Mouse (Mus musculus): ENCODE results near the gene Rsrp1. TPM values are rescaled to one million over a fixed set of nuclear protein-coding genes. Genes with fewer than 3 reads are reported as not detected.

Gene Rsrp1
- polyA plus RNA-seq, 1 experiment from 2014 or later = 581 TPM

GRCm38 (mm10) chr4:134919733-134920540, 3.5 kb upstream of the Rsrp1 start:
- ATAC-seq = no peak
- WGBS = 41% methylated on average over 12 of the region's 12 CpGs
- H3K9ac ChIP-seq (ENCODE audit: low read depth, low read length) = no peak overlapping the region
- H3K4me1 ChIP-seq (ENCODE audit: control insufficient read depth, insufficient read depth, low read length) = peaks cover 12% of the 10 kb centered on the region
- H3K36me3 ChIP-seq (ENCODE audit: control insufficient read depth, insufficient read depth, low read length) = no peaks in the 10 kb centered on the region
- no peaks in the 10 kb centered on the region for H3K27me3 ChIP-seq (ENCODE audit: control insufficient read depth, insufficient read depth, low read depth, low read length)
- H3K4me2 ChIP-seq (ENCODE audit: low read length) = no peak overlapping the region
- H3K9me3 ChIP-seq (replicated peaks; ENCODE audit: control insufficient read depth, low read length, poor library complexity, severe bottlenecking) = no peaks in the 10 kb centered on the region
- H3K27ac ChIP-seq (ENCODE audit: low read length) = no peak overlapping the region
- H3K4me3 ChIP-seq (ENCODE audit: low read depth, low read length) = no peak overlapping the region

GRCm38 (mm10) chr4:134920631-134921030, 2.8 kb upstream of the Rsrp1 start:
- no peak overlapping the region for H3K9ac ChIP-seq (ENCODE audit: low read depth, low read length)
- no peak overlapping the region for H3K27ac ChIP-seq (ENCODE audit: low read length)
- ATAC-seq = no peak
- no peaks in the 10 kb centered on the region for H3K27me3 ChIP-seq (ENCODE audit: control insufficient read depth, insufficient read depth, low read depth, low read length)
- H3K4me1 ChIP-seq (ENCODE audit: control insufficient read depth, insufficient read depth, low read length) = peaks cover 16% of the 10 kb centered on the region
- 97% methylated on average over 6 of the region's 6 CpGs for WGBS
- H3K4me3 ChIP-seq (ENCODE audit: low read depth, low read length) = no peak overlapping the region
- H3K9me3 ChIP-seq (replicated peaks; ENCODE audit: control insufficient read depth, low read length, poor library complexity, severe bottlenecking) = no peaks in the 10 kb centered on the region
- H3K4me2 ChIP-seq (ENCODE audit: low read length) = no peak overlapping the region
- H3K36me3 ChIP-seq (ENCODE audit: control insufficient read depth, insufficient read depth, low read length) = peaks cover 6% of the 10 kb centered on the region; the same call in 1 of the 2 replicates

DNA sequence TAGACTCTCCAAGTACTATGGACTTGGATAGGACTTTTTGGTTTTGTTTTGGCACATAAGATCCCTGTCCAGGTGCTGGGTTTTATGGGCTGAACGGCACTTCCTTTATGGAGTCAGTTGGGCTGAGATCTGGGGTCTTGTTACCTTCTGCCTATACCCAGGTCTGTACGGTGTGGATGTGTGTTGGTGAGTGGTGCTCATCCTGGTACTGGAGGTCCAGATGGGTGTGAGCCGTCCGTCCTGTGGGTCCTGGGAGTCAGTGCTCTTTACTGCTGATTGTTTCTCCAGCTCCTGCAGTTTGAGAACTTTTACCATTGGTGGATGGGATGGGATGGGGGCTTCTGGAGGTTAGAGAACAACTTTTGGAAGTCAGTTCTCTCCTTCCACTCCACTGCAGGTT, 1.7 kb upstream of the Rsrp1 start:
- 96% methylated on average over 4 of the region's 4 CpGs for WGBS
- H3K9ac ChIP-seq (ENCODE audit: low read depth, low read length) = no peak overlapping the region
- H3K4me1 ChIP-seq (ENCODE audit: control insufficient read depth, insufficient read depth, low read length) = peaks cover 25% of the 10 kb centered on the region
- no peak overlapping the region for H3K4me3 ChIP-seq (ENCODE audit: low read depth, low read length)
- peaks cover 15% of the 10 kb centered on the region for H3K36me3 ChIP-seq (ENCODE audit: control insufficient read depth, insufficient read depth, low read length)
- no peaks in the 10 kb centered on the region for H3K27me3 ChIP-seq (ENCODE audit: control insufficient read depth, insufficient read depth, low read depth, low read length)
- H3K9me3 ChIP-seq (replicated peaks; ENCODE audit: control insufficient read depth, low read length, poor library complexity, severe bottlenecking) = no peaks in the 10 kb centered on the region
- no peak for ATAC-seq
- H3K4me2 ChIP-seq (ENCODE audit: low read length) = no peak overlapping the region
- H3K27ac ChIP-seq (ENCODE audit: low read length) = no peak overlapping the region

DNA sequence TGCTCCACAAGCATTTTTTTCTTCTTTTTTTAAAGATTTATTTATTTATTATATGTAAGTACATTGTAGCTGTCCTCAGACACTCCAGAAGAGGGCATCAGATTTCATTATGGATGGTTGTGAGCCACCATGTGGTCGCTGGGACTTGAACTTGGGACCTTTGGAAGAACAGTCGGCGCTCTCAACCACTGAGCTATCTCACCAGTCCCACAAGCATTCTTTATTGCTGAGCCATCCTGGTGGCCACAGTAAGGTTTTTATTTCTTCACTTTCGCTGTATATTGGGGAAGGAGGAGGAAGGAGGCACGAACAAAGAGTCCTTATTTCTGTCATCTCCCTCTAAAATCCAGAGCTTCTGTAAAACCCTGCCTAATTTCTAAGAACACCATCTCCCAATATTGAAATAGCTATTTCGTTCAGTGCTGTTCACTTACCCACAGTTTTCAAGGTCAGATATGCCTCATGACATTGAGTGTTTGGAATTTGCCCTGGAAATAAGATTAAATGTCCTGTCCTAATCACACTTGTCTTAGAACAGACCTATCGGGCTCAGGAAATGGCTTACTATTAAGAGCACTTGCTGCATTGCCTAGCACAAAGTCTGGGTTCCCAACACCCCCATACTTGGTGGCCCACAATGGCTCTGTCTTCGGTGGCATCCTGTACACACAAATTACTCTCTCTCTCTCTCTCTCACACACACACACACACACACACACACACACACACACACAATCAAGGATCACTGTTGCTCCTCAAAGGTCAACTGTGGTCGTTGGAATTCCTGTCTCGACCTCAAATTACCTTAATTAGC, 1.1 kb upstream of the Rsrp1 start:
- peak overlapping the region; percentile 84 for H3K4me3 ChIP-seq (ENCODE audit: low read depth, low read length)
- H3K27me3 ChIP-seq (ENCODE audit: control insufficient read depth, insufficient read depth, low read depth, low read length) = no peaks in the 10 kb centered on the region
- ATAC-seq = no peak
- peaks cover 19% of the 10 kb centered on the region for H3K36me3 ChIP-seq (ENCODE audit: control insufficient read depth, insufficient read depth, low read length)
- peak overlapping the region; percentile 85 for H3K4me2 ChIP-seq (ENCODE audit: low read length)
- H3K27ac ChIP-seq (ENCODE audit: low read length) = peak overlapping the region; percentile 95
- H3K9me3 ChIP-seq (replicated peaks; ENCODE audit: control insufficient read depth, low read length, poor library complexity, severe bottlenecking) = no peaks in the 10 kb centered on the region
- H3K4me1 ChIP-seq (ENCODE audit: control insufficient read depth, insufficient read depth, low read length) = peaks cover 27% of the 10 kb centered on the region
- H3K9ac ChIP-seq (ENCODE audit: low read depth, low read length) = peak overlapping the region; percentile 78
- 64% methylated on average over 10 of the region's 10 CpGs for WGBS

DNA sequence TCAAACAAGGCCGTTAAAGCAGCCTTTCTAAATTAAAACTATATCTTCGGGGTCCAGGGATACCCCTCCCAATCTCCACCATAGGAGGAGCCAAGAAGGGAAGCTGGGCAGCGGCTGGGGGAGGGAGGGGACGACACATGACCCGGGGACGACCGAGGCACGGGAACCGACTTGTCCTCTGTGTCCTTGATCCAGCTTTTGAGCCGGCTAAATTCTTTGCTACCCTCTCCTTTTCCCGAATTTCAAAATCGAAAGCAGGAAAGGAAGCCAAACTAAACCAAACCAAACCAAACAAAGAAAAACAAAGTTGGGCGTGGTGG, 507 bp upstream of the Rsrp1 start:
- Histone ChIP-seq H3K9me3 (replicated peaks; ENCODE audit: control insufficient read depth, low read length, poor library complexity, severe bottlenecking) (no peaks in the 10 kb centered on the region), H3K4me3 (ENCODE audit: low read depth, low read length) (peak overlapping the region; percentile 84), H3K4me1 (ENCODE audit: control insufficient read depth, insufficient read depth, low read length) (peaks cover 27% of the 10 kb centered on the region), H3K9ac (ENCODE audit: low read depth, low read length) (peak overlapping the region; percentile 78), H3K27me3 (ENCODE audit: control insufficient read depth, insufficient read depth, low read depth, low read length) (no peaks in the 10 kb centered on the region), H3K4me2 (ENCODE audit: low read length) (peak overlapping the region; percentile 85), H3K27ac (ENCODE audit: low read length) (peak overlapping the region; percentile 95), H3K36me3 (ENCODE audit: control insufficient read depth, insufficient read depth, low read length) (peaks cover 19% of the 10 kb centered on the region)
- 0% methylated on average over 13 of the region's 13 CpGs for WGBS
- peak; percentile 76 for ATAC-seq

GRCm38 (mm10) chr4:134924019-134924741, 788 bp downstream of the Rsrp1 start:
- H3K9ac ChIP-seq (ENCODE audit: low read depth, low read length) = peak overlapping the region; percentile 93
- peaks cover 27% of the 10 kb centered on the region for H3K4me1 ChIP-seq (ENCODE audit: control insufficient read depth, insufficient read depth, low read length)
- no peaks in the 10 kb centered on the region for H3K27me3 ChIP-seq (ENCODE audit: control insufficient read depth, insufficient read depth, low read depth, low read length)
- H3K4me2 ChIP-seq (ENCODE audit: low read length) = peak overlapping the region; percentile 71
- WGBS = under 1% methylated on average over 75 of the region's 75 CpGs
- peak overlapping the region; percentile 95 for H3K27ac ChIP-seq (ENCODE audit: low read length)
- peak; percentile 46 for ATAC-seq
- H3K4me3 ChIP-seq (ENCODE audit: low read depth, low read length) = peak overlapping the region; percentile 84
- H3K36me3 ChIP-seq (ENCODE audit: control insufficient read depth, insufficient read depth, low read length) = peaks cover 19% of the 10 kb centered on the region
- H3K9me3 ChIP-seq (replicated peaks; ENCODE audit: control insufficient read depth, low read length, poor library complexity, severe bottlenecking) = no peaks in the 10 kb centered on the region

DNA sequence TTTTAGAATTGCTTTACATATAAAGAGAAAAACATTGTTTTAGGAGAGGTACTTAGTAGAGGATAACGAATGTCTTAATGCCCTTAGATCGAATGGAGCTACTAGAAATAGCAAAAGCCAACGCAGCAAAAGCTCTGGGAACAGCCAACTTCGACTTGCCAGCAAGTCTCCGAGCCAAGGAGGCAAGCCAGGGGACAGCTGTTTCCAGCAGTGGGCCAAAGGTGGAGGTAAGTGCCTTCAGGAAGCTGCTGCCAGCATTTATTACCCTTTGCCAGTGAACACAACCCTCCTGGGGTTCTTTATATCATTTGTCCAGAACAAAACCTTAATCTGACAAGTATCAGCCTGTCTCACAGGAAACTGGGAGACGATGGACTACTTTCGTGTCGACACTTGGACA, 1.8 kb downstream of the Rsrp1 start:
- peaks cover 27% of the 10 kb centered on the region for H3K4me1 ChIP-seq (ENCODE audit: control insufficient read depth, insufficient read depth, low read length)
- H3K4me3 ChIP-seq (ENCODE audit: low read depth, low read length) = peak overlapping the region; percentile 20
- no peaks in the 10 kb centered on the region for H3K27me3 ChIP-seq (ENCODE audit: control insufficient read depth, insufficient read depth, low read depth, low read length)
- peak overlapping the region; percentile 71 for H3K4me2 ChIP-seq (ENCODE audit: low read length)
- peaks cover 19% of the 10 kb centered on the region for H3K36me3 ChIP-seq (ENCODE audit: control insufficient read depth, insufficient read depth, low read length)
- H3K9ac ChIP-seq (ENCODE audit: low read depth, low read length) = peak overlapping the region; percentile 15
- WGBS = 82% methylated on average over 8 of the region's 8 CpGs
- no peak for ATAC-seq
- H3K27ac ChIP-seq (ENCODE audit: low read length) = no peak overlapping the region
- no peaks in the 10 kb centered on the region for H3K9me3 ChIP-seq (replicated peaks; ENCODE audit: control insufficient read depth, low read length, poor library complexity, severe bottlenecking)

DNA sequence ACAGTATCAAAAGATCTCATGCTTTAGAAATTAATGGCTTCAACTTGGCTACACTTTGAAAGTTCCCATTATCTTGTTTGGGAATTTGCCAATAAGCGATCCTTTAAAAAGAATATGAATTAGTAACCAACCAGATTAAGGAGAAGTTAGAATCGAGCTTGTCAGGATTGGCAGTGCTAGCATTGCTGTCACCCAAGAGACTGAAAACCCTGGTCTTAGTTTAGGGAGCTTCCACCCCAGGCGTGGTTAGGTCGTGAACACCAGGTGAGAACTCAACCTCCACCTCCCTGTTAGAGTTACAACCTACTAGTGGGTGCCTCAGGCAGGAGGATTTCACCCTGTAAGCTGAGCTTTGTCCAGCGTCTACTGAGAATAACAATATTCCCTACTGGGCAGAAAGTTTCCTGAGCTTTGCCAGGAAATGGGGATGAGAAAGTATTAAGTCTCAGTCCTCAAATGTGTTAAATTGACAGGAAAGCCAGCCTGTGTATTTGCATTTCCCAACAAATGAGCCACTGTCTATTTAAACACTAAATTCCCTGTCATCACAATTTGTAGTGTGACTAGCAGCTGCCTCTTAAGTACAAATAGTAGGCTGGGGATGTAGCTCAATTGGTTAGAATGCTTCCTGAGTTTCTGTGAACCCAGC, 4.5 kb downstream of the Rsrp1 start:
- no peak overlapping the region for H3K27ac ChIP-seq (ENCODE audit: low read length)
- WGBS = 80% methylated on average over 5 of the region's 5 CpGs
- no peaks in the 10 kb centered on the region for H3K27me3 ChIP-seq (ENCODE audit: control insufficient read depth, insufficient read depth, low read depth, low read length)
- peaks cover 22% of the 10 kb centered on the region for H3K36me3 ChIP-seq (ENCODE audit: control insufficient read depth, insufficient read depth, low read length)
- H3K4me3 ChIP-seq (ENCODE audit: low read depth, low read length) = no peak overlapping the region
- H3K4me1 ChIP-seq (ENCODE audit: control insufficient read depth, insufficient read depth, low read length) = peaks cover 29% of the 10 kb centered on the region
- H3K9me3 ChIP-seq (replicated peaks; ENCODE audit: control insufficient read depth, low read length, poor library complexity, severe bottlenecking) = no peaks in the 10 kb centered on the region
- ATAC-seq = no peak
- no peak overlapping the region for H3K4me2 ChIP-seq (ENCODE audit: low read length)
- H3K9ac ChIP-seq (ENCODE audit: low read depth, low read length) = no peak overlapping the region
